ENCODE assay signal across 9 mouse cellular contexts in the genomic region with DNA sequence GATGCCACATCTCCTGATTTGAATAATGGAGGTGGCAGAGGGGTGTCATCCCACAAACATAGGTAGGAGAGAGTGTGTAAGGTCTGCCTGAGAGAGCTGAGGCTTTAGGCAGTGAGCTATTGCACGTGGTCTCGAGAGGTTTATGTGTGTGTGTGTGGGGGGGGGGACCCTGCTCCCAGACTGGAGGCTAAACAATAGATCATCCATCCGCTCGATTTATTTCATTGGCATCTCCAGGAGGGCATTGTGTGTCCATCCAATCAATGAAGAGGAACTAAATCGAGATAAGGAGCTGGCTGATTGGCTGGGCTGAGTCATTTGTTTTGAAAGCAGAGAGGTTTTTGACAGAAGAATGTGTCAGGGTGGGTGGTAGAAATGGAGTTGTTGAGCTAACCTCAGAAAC. TPM values are rescaled to one million over a fixed set of nuclear protein-coding genes. Genes with fewer than 3 reads are reported as not detected.
DNase-seq lines count a peak whose midpoint lies in the region; ATAC-seq lines count a peak whose summit lies in the region.
"Had no signal": no experiment of that assay in that cellular context is flagged by ENCODE, and none has a peak within 500 bp of the region (broad histone marks: within the 10 kb centered on the region; RNA-seq: fewer than 3 reads in every experiment).

No protein-coding gene starts in this region.

- H3K4me1 ChIP-seq in forebrain, embryonic 10.5 days: peaks cover 45% of the 10 kb centered on the region
- peaks cover 21% of the 10 kb centered on the region for H3K4me1 ChIP-seq in limb, embryonic 12.5 days (replicated peaks)

- ATAC-seq in limb, embryonic 12.5 days (ENCODE audit: insufficient number of reproducible peaks, insufficient read depth, low FRiP score, low TSS enrichment, low read depth): no peak

- H3K4me3 ChIP-seq in forebrain, embryonic 10.5 days: peak overlapping the region; percentile 42
- no peak overlapping the region for H3K4me3 ChIP-seq in limb, embryonic 12.5 days (replicated peaks)

- H3K36me3 ChIP-seq in forebrain, embryonic 10.5 days (replicated peaks): peaks cover 21% of the 10 kb centered on the region
- H3K36me3 ChIP-seq in limb, embryonic 12.5 days: no peaks in the 10 kb centered on the region

- H3K27ac ChIP-seq in forebrain, embryonic 10.5 days: peak overlapping the region; percentile 81
- no peak overlapping the region for H3K27ac ChIP-seq in limb, embryonic 12.5 days

- peak; percentile 23 for DNase-seq in thymus, postnatal 0 days (ENCODE audit: low spot score)
- DNase-seq in thymus, postnatal 36 days: no peak
- DNase-seq in forebrain, embryonic 10.5 days (ENCODE audit: extremely low spot score, low spot score): peak; percentile 60
- DNase-seq in telencephalon, adult 2 months (ENCODE audit: low read depth, low spot score): peak; percentile 80
- no peak for DNase-seq in B cell, adult 2 months
- DNase-seq in adrenal gland, postnatal 14 days: no peak

- H3K9me3 ChIP-seq in forebrain, embryonic 10.5 days: peaks cover 15% of the 10 kb centered on the region
- H3K9me3 ChIP-seq in limb, embryonic 12.5 days: peaks cover 11% of the 10 kb centered on the region; the same call in 1 of the 2 replicates

- peak overlapping the region; percentile 20 for H3K4me2 ChIP-seq in limb, embryonic 12.5 days

- WGBS in forebrain, embryonic 10.5 days: 5% methylated on average over 5 of the region's 5 CpGs
- WGBS in limb, embryonic 12.5 days: 20% methylated on average over 5 of the region's 5 CpGs

- H3K9ac ChIP-seq in limb, embryonic 12.5 days (replicated peaks): no peak overlapping the region

- peaks cover 34% of the 10 kb centered on the region for H3K27me3 ChIP-seq in forebrain, embryonic 10.5 days (ENCODE audit: poor library complexity, severe bottlenecking)
- H3K27me3 ChIP-seq in limb, embryonic 12.5 days: peaks cover 15% of the 10 kb centered on the region

RNA-seq across cellular contexts. Expression of a gene that starts 2.4 kb away (rescaled TPM):
- 129 and 138 TPM in 2 replicates for polyA plus RNA-seq in thymus, postnatal 0 days (2015; fragmentation: Nextera tagmentation; extraction: Ambion mirVana)
- 9.8 and 16.1 TPM in 2 replicates for polyA plus RNA-seq in forebrain, embryonic 10.5 days (2016; fragmentation: Nextera tagmentation; extraction: Ambion mirVana)
- polyA plus RNA-seq in limb, embryonic 12.5 days (2016; fragmentation: Nextera tagmentation; extraction: Ambion mirVana): 6.7 and 7.2 TPM in 2 replicates
- total RNA-seq in adrenal gland, postnatal 14 days (2021): 29.7 and 36.8 TPM in 2 replicates

RNA-seq across cellular contexts. Expression of a gene that starts 37.3 kb away (rescaled TPM):
- 0.09 TPM in 1 of 2 replicates, not detected in the other for polyA plus RNA-seq in thymus, postnatal 0 days (2015; fragmentation: Nextera tagmentation; extraction: Ambion mirVana)
- polyA plus RNA-seq in forebrain, embryonic 10.5 days (2016; fragmentation: Nextera tagmentation; extraction: Ambion mirVana): 0.11 TPM in 1 of 2 replicates, not detected in the other
- 0.14 TPM in 1 of 2 replicates, not detected in the other for polyA plus RNA-seq in limb, embryonic 12.5 days (2016; fragmentation: Nextera tagmentation; extraction: Ambion mirVana)
- not detected in 2 replicates for total RNA-seq in adrenal gland, postnatal 14 days (2021)
- polyA plus RNA-seq: heart, embryonic 16.5 days; liver, embryonic 16.5 days had no signal

Comparison
In these comparisons a context has a peak if more than half of its experiments do, and no peak if none do; other contexts are left out.
1. DNase-seq: peak in thymus, postnatal 0 days (single experiment), forebrain, embryonic 10.5 days (single experiment) and telencephalon, adult 2 months (single experiment); none in thymus, postnatal 36 days (0 of 2), B cell, adult 2 months (0 of 2) and adrenal gland, postnatal 14 days (single experiment).